Mouse (Mus musculus): Measurements from ENCODE around the gene Wdr61.

- TF ChIP-seq POLR2A (IDR thresholded peaks at IDR 0.05; ENCODE audit: control insufficient read depth, low read depth, low read length) (no peak), CTCF (IDR thresholded peaks at IDR 0.05; ENCODE audit: control insufficient read depth, insufficient read depth, insufficient replicate concordance, low read depth, low read length) (no peak)
Measured at GRCm38 (mm10) chr9:54765336-54766085, 31.2 kb upstream of the Wdr61 start.
